Mouse (Mus musculus): ENCODE data around the gene Dock2. TPM values are rescaled to one million over a fixed set of nuclear protein-coding genes. Genes with fewer than 3 reads are reported as not detected.
"Not testable (repeated sequence)": the region's sequence is repeated elsewhere in the genome, so short reads cannot be mapped to it uniquely, and the experiment has no call there.

The Dock2 gene
- polyA plus RNA-seq, 1 experiment, result 48.9 TPM

DNA sequence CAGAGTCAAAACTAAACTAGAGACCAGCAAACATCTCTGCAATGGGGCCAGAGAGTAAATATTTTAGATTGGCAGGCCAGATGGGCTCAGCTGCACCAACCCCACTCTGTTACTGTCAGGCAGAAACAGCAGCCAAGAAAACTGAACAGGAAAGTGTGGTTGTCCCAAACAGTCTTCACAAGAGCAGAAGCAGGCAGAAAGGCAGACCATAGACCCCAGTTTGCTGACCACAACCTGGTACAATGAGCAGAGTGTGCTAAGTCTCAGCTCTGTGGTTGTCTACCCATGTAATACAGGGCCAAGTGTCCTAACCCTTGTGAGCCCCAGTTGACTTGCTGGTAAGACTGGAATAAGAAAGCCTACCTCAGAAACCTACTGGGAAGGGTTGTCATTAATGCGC lies 543.4 kb downstream of the Dock2 start:
- 93% methylated on average over 1 of the region's 1 CpGs for WGBS
- Histone ChIP-seq H3K27ac (ENCODE audit: control insufficient read depth, insufficient read depth, low read length) (no peak overlapping the region), H3K36me3 (ENCODE audit: control insufficient read depth, insufficient read depth, low read length) (peaks cover 46% of the 10 kb centered on the region), H3K27me3 (ENCODE audit: control insufficient read depth, insufficient read depth, low read length) (no peaks in the 10 kb centered on the region), H3K4me1 (replicated peaks; ENCODE audit: control insufficient read depth, insufficient read depth, low read length) (no peaks in the 10 kb centered on the region), H3K4me3 (ENCODE audit: control insufficient read depth, insufficient read depth, low read length) (no peak overlapping the region)
- TF ChIP-seq CTCF (IDR thresholded peaks at IDR 0.05; ENCODE audit: borderline replicate concordance, control insufficient read depth, extremely low read depth, insufficient read depth, low read length, poor library complexity) (no peak), POLR2A (IDR thresholded peaks at IDR 0.05; ENCODE audit: control insufficient read depth, extremely low read depth, insufficient read depth, low read length, poor library complexity) (no peak)
- DNase-seq, result no peak

DNA sequence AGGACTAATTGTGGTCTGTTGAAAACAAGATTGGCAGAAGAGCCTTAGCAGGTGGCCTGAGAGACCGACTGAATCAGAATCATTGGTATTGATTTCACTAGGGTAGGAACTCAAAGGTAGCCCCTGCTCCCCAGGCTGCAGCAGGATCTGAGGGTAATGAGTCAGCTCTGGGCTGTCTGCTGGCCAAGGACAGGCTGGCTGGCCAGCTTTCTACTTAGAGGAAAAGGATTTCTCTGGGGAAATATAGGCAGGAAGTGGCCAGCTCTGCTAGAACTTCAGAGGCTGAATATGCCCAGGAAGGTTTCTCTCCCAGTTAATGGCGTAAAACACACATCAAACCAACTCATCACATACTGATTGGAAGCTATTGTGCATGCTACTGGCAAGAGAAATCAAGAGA lies 544.0 kb downstream of the Dock2 start:
- no peaks in the 10 kb centered on the region for H3K4me1 ChIP-seq (replicated peaks; ENCODE audit: control insufficient read depth, insufficient read depth, low read length)
- no peak overlapping the region for H3K27ac ChIP-seq (ENCODE audit: control insufficient read depth, insufficient read depth, low read length)
- no peak for TF ChIP-seq CTCF (IDR thresholded peaks at IDR 0.05; ENCODE audit: borderline replicate concordance, control insufficient read depth, extremely low read depth, insufficient read depth, low read length, poor library complexity)
- TF ChIP-seq POLR2A (IDR thresholded peaks at IDR 0.05; ENCODE audit: control insufficient read depth, extremely low read depth, insufficient read depth, low read length, poor library complexity), result no peak
- H3K36me3 ChIP-seq (ENCODE audit: control insufficient read depth, insufficient read depth, low read length), result peaks cover 46% of the 10 kb centered on the region
- no peaks in the 10 kb centered on the region for H3K27me3 ChIP-seq (ENCODE audit: control insufficient read depth, insufficient read depth, low read length)
- no peak overlapping the region for H3K4me3 ChIP-seq (ENCODE audit: control insufficient read depth, insufficient read depth, low read length)
- WGBS, result 69% methylated on average over 2 of the region's 2 CpGs
- DNase-seq, result no peak

DNA sequence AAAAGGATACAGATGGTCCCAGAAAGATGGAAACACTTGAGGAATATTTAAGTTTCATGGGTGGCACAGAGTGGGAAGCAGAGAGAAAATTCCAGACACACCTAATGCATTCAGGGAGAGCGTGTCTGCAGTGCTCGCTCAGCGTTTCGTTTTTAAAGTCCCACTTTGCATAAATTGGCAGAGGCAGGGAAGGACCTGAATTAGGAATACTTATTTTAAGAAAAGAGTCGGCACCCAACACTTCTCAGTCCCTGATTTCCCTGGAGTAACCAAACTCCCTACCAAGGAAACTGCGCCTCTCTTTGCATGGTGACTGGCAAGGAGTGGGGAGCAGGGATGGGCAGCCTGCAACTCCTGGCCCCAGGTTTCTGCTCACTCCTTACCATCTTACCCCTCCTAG lies 546.8 kb downstream of the Dock2 start:
- WGBS, result 95% methylated on average over 6 of the region's 6 CpGs
- DNase-seq, result no peak
- no peak for TF ChIP-seq CTCF (IDR thresholded peaks at IDR 0.05; ENCODE audit: borderline replicate concordance, control insufficient read depth, extremely low read depth, insufficient read depth, low read length, poor library complexity)
- TF ChIP-seq POLR2A (IDR thresholded peaks at IDR 0.05; ENCODE audit: control insufficient read depth, extremely low read depth, insufficient read depth, low read length, poor library complexity), result no peak
- H3K4me1 ChIP-seq (replicated peaks; ENCODE audit: control insufficient read depth, insufficient read depth, low read length), result no peaks in the 10 kb centered on the region
- no peaks in the 10 kb centered on the region for H3K27me3 ChIP-seq (ENCODE audit: control insufficient read depth, insufficient read depth, low read length)
- peaks cover 33% of the 10 kb centered on the region for H3K36me3 ChIP-seq (ENCODE audit: control insufficient read depth, insufficient read depth, low read length)
- H3K27ac ChIP-seq (ENCODE audit: control insufficient read depth, insufficient read depth, low read length), result no peak overlapping the region
- H3K4me3 ChIP-seq (ENCODE audit: control insufficient read depth, insufficient read depth, low read length), result no peak overlapping the region

DNA sequence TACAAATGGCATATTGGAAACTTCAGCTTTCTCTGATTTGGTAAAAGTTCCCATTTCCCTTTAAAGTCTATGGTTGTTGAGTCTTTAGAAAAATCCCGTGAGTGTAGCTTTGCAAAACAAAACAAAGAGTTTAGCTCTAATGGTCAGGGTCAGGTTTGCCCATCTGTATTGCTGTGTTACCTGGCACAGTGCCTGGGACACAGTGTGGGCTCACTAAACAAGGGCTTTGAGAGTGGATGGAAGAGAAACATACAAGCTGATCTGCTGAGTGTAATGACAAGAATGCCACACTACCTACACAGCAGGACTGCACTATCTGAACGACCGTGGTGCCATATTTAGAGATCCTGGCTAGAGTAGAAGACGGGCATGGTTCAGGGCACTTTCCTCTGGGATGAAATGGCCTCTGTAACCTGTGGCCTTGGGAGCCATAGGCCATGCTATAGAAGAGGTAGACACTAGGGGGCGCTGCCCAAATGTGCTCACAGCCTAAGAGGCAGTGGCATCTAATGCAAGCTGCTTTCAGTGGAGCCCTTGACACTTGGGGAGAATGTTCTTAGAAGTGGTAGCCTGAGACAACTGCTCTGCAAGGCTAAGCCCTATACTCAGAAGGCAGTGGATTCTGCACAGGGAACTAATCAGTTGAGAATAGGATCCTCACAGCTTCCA lies 547.5 kb downstream of the Dock2 start:
- WGBS, result 74% methylated on average over 5 of the region's 5 CpGs
- Histone ChIP-seq H3K36me3 (ENCODE audit: control insufficient read depth, insufficient read depth, low read length) (peaks cover 35% of the 10 kb centered on the region), H3K27ac (ENCODE audit: control insufficient read depth, insufficient read depth, low read length) (no peak overlapping the region), H3K4me1 (replicated peaks; ENCODE audit: control insufficient read depth, insufficient read depth, low read length) (no peaks in the 10 kb centered on the region), H3K4me3 (ENCODE audit: control insufficient read depth, insufficient read depth, low read length) (no peak overlapping the region), H3K27me3 (ENCODE audit: control insufficient read depth, insufficient read depth, low read length) (no peaks in the 10 kb centered on the region)
- no peak for TF ChIP-seq POLR2A (IDR thresholded peaks at IDR 0.05; ENCODE audit: control insufficient read depth, extremely low read depth, insufficient read depth, low read length, poor library complexity)
- peak; percentile 63; the same call in 1 of the 2 replicates for TF ChIP-seq CTCF (IDR thresholded peaks at IDR 0.05; ENCODE audit: borderline replicate concordance, control insufficient read depth, extremely low read depth, insufficient read depth, low read length, poor library complexity)
- peak; percentile 37 for DNase-seq

DNA sequence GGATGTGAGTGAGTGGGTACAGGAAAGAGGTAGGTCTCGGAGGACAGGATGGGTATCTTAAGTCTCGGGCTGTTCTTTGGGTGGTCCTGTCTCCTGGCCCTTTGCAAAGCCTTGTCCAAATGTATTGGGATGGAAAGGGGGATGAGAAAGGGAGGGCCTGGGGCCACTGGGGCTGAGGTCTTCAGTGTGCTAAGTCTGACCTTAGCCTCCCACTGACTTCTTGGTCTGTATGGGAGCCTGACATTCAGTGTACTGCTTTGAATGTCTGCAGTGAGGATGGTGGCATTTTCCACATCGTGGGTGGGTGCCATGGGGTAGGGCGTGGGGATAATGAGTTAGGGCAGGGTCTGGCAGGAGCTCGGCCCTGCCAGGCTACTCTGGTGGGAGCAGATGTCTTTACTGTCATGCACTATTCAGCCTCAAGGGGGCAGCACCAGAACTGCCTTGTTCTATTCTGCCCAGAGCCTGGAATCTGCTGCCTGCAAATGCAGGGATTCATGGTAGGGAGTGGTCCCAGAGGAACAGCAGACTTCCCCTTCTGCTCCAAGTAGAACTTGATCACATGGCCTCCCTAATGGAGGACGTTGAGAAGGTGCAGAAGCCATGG lies 554.8 kb downstream of the Dock2 start:
- no peaks in the 10 kb centered on the region for H3K27me3 ChIP-seq (ENCODE audit: control insufficient read depth, insufficient read depth, low read length)
- H3K4me3 ChIP-seq (ENCODE audit: control insufficient read depth, insufficient read depth, low read length), result no peak overlapping the region
- WGBS, result 65% methylated on average over 6 of the region's 6 CpGs
- H3K36me3 ChIP-seq (ENCODE audit: control insufficient read depth, insufficient read depth, low read length), result peaks cover 42% of the 10 kb centered on the region
- no peaks in the 10 kb centered on the region for H3K4me1 ChIP-seq (replicated peaks; ENCODE audit: control insufficient read depth, insufficient read depth, low read length)
- DNase-seq, result peak; percentile 53
- no peak overlapping the region for H3K27ac ChIP-seq (ENCODE audit: control insufficient read depth, insufficient read depth, low read length)
- peak; percentile 70; the same call in 1 of the 2 replicates for TF ChIP-seq CTCF (IDR thresholded peaks at IDR 0.05; ENCODE audit: borderline replicate concordance, control insufficient read depth, extremely low read depth, insufficient read depth, low read length, poor library complexity)
- no peak for TF ChIP-seq POLR2A (IDR thresholded peaks at IDR 0.05; ENCODE audit: control insufficient read depth, extremely low read depth, insufficient read depth, low read length, poor library complexity)

DNA sequence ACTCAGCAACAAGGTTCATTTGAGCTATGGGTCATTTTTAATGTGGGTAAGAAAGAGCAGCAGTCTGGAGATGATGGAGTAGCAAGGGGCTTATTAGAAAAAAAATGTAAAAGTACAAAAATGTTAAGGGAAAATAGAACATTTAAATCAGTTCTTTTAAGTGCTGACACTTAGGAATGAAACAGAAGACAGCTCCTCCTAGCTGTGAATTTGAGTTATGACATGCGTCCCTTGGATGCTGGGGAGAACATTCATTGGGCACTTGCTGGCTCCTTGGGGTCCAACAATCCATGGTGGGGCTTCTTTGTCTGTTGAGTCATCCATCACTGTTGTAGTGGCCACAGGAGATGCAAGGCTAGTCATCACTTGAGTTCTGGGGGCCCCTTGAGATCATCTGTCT lies 556.5 kb downstream of the Dock2 start:
- TF ChIP-seq POLR2A (IDR thresholded peaks at IDR 0.05; ENCODE audit: control insufficient read depth, extremely low read depth, insufficient read depth, low read length, poor library complexity) (no peak), CTCF (IDR thresholded peaks at IDR 0.05; ENCODE audit: borderline replicate concordance, control insufficient read depth, extremely low read depth, insufficient read depth, low read length, poor library complexity) (no peak)
- Histone ChIP-seq H3K36me3 (ENCODE audit: control insufficient read depth, insufficient read depth, low read length) (peaks cover 42% of the 10 kb centered on the region), H3K4me1 (replicated peaks; ENCODE audit: control insufficient read depth, insufficient read depth, low read length) (no peaks in the 10 kb centered on the region), H3K27ac (ENCODE audit: control insufficient read depth, insufficient read depth, low read length) (no peak overlapping the region), H3K27me3 (ENCODE audit: control insufficient read depth, insufficient read depth, low read length) (no peaks in the 10 kb centered on the region), H3K4me3 (ENCODE audit: control insufficient read depth, insufficient read depth, low read length) (no peak overlapping the region)
- WGBS, result 94% methylated on average over 1 of the region's 1 CpGs
- no peak for DNase-seq

DNA sequence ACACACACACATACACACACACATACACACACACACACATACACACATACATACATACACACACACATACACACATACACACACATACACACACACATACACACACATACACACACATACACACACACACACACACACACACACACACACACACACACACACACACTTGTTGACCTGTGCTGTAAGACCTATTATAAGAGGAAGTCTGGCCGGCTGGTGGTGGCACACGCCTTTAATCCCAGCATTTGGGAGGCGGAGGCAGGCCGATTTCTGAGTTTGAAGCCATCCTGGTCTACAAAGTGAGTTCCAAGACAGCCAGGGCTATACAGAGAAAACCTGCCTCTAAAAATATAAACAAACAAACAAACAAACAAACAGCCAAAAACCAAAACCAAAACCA lies 563.1 kb downstream of the Dock2 start:
- not testable (repeated sequence) for H3K27me3 ChIP-seq (ENCODE audit: control insufficient read depth, insufficient read depth, low read length); H3K36me3 ChIP-seq (ENCODE audit: control insufficient read depth, insufficient read depth, low read length); H3K4me3 ChIP-seq (ENCODE audit: control insufficient read depth, insufficient read depth, low read length); DNase-seq; H3K27ac ChIP-seq (ENCODE audit: control insufficient read depth, insufficient read depth, low read length); H3K4me1 ChIP-seq (replicated peaks; ENCODE audit: control insufficient read depth, insufficient read depth, low read length)
- WGBS, result 87% methylated on average over 4 of the region's 4 CpGs
